Mouse (Mus musculus): ENCODE results near the gene Zfp53.

DNA sequence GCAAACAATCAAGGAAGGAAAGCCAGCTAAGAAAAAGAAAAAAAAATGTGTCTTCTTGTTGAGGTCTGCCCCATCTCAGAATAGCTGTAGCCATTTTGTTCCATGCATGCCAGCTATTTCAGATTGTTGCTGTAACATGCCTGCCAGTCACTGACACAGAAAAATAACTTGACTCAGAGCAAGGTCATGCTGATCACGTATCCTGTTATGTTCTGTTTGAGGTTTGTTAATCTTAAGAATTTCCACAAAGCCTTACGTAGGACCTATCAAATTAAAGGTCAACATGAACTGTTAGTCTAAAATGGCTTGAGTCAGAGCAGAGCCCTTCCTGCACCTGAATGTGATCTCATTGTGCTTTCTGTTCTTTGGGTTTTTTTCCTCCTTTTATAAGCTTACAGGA is 47.9 kb downstream of the Zfp53 start:
- TF ChIP-seq GATA1 (IDR thresholded peaks at IDR 0.05; ENCODE audit: borderline replicate concordance, low read length) (no peak), FLI1 (IDR thresholded peaks at IDR 0.05; ENCODE audit: low read length) (no peak)
